Mouse (Mus musculus): ENCODE measurements around the gene Irgm1. TPM values are rescaled to one million over a fixed set of nuclear protein-coding genes. Genes with fewer than 3 reads are reported as not detected.
"Not testable (repeated sequence)": the region's sequence is repeated elsewhere in the genome, so short reads cannot be mapped to it uniquely, and the experiment has no call there.

The Irgm1 gene
- polyA plus RNA-seq, 1 experiment from 2014 or later: 3.0 TPM

DNA sequence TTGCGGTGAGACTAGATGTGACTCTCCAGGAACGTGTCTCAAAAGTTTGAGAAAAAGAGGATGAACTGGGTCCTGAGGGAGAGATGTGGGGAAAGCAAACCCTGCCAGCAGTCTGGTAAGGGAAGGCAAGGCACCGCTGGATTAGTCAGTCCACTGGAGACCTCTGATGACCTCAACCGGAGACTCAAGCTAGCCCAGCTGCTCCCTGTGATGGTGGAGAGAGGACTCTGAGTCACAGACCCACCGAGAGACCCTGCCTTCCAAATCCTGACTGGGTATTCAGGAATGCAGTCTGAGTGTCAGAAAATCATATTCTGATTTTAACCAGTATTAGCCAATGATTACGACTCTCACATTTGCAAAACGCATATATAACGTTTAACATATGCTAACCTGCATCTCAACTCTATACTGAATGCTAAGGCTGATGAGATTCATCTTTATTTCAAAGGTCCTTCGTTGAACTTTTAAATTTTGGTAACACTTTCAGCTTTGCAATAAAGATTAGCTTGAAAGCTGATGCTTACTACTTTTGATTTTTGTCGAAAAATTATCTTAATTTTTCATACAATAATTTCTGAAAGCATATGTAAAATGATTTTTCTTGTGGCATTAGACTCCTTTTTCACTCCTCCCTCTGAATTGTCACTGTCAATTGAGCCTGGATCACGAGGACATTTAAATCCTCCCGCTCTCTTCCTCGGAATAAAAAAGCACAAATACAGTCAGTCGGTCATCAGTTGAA, 48.5 kb downstream of the Irgm1 start:
- H3K27me3 ChIP-seq (ENCODE audit: insufficient read depth, poor library complexity, severe bottlenecking): peaks cover 11% of the 10 kb centered on the region
- peak overlapping the region; percentile 56 for H3K4me3 ChIP-seq
- no peaks in the 10 kb centered on the region for H3K36me3 ChIP-seq
- no peaks in the 10 kb centered on the region for H3K9me3 ChIP-seq
- 39% methylated on average over 14 of the region's 14 CpGs for WGBS
- DNase-seq (ENCODE audit: low spot score): no peak
- no peak overlapping the region for H3K27ac ChIP-seq
- no peaks in the 10 kb centered on the region; the same call in 1 of the 2 replicates for H3K4me1 ChIP-seq

DNA sequence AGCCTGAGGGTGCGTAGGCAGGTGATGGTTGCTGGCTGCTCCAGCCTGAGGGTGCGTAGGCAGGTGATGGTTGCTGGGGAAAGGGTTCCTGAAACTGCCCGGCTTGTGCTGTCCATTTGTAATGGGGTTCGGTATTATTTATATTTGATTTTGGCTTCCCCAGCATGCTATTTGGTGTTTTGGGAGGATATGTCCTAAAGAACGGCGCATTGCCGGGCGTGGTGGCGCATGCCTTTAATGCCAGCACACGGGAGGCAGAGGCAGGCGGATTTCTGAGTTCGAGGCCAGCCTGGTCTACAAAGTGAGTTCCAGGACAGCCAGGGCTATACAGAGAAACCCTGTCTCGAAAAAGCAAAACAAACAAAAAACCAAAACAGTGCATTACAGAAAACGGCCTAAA, 50.2 kb downstream of the Irgm1 start:
- 75% methylated on average over 14 of the region's 14 CpGs for WGBS
- H3K9me3 ChIP-seq; H3K27ac ChIP-seq; H3K36me3 ChIP-seq; H3K4me1 ChIP-seq; H3K4me3 ChIP-seq; DNase-seq (ENCODE audit: low spot score): not testable (repeated sequence)
- peaks cover 11% of the 10 kb centered on the region for H3K27me3 ChIP-seq (ENCODE audit: insufficient read depth, poor library complexity, severe bottlenecking)

DNA sequence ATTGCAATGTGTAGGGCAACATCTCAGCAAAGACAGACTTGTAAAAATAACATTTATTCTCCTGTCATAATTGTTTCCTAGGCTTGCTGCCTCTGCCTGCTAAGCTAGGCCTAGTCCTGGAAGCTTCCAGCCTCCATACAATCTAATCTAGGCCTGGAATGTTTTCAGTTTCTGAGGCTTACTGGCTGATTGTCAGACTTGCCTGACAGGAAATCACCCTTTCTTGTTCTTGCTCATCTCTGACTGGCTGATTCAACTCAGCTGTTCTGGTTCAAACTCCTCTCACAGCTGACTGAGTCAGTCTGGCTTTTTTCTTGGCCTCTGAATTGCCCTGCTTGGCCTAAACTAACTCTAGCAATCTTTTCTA, 51.2 kb downstream of the Irgm1 start:
- no peak for DNase-seq (ENCODE audit: low spot score)
- Histone ChIP-seq H3K9me3 (no peaks in the 10 kb centered on the region), H3K4me3 (no peak overlapping the region), H3K27me3 (ENCODE audit: insufficient read depth, poor library complexity, severe bottlenecking) (peaks cover 11% of the 10 kb centered on the region), H3K27ac (0 out of 2 replicates have a peak overlapping the region, but pooled peaks have one; percentile 29), H3K4me1 (peaks cover 12% of the 10 kb centered on the region), H3K36me3 (peaks cover 5% of the 10 kb centered on the region; the same call in 1 of the 2 replicates)

- Histone ChIP-seq H3K4me1 (peaks cover 15% of the 10 kb centered on the region), H3K27ac (no peak overlapping the region), H3K36me3 (peaks cover 10% of the 10 kb centered on the region; the same call in 1 of the 2 replicates), H3K9me3 (no peaks in the 10 kb centered on the region), H3K27me3 (ENCODE audit: insufficient read depth, poor library complexity, severe bottlenecking) (peaks cover 7% of the 10 kb centered on the region), H3K4me3 (no peak overlapping the region)
- no peak for DNase-seq (ENCODE audit: low spot score)
- WGBS: 63% methylated on average over 7 of the region's 7 CpGs
These were observed 51.7 kb downstream of the Irgm1 start for GRCm38 (mm10) chr11:48819614-48820307.

- under 1% methylated on average over 16 of the region's 16 CpGs for WGBS
- peaks cover 15% of the 10 kb centered on the region; the same call in 1 of the 2 replicates for H3K36me3 ChIP-seq
- H3K27me3 ChIP-seq (ENCODE audit: insufficient read depth, poor library complexity, severe bottlenecking): no peaks in the 10 kb centered on the region
- H3K4me1 ChIP-seq: peaks cover 15% of the 10 kb centered on the region
- DNase-seq (ENCODE audit: low spot score): peak; percentile 91
- H3K4me3 ChIP-seq: peak overlapping the region; percentile 95
- H3K27ac ChIP-seq: peak overlapping the region; percentile 97; the same call in 1 of the 2 replicates
- H3K9me3 ChIP-seq: no peaks in the 10 kb centered on the region
These were observed 53.1 kb downstream of the Irgm1 start for GRCm38 (mm10) chr11:48818346-48818745.

GRCm38 (mm10) chr11:48817794-48818193, 53.7 kb downstream of the Irgm1 start:
- Histone ChIP-seq H3K9me3 (no peaks in the 10 kb centered on the region), H3K27me3 (ENCODE audit: insufficient read depth, poor library complexity, severe bottlenecking) (no peaks in the 10 kb centered on the region), H3K4me1 (peaks cover 15% of the 10 kb centered on the region), H3K36me3 (peaks cover 20% of the 10 kb centered on the region; the same call in 1 of the 2 replicates), H3K27ac (peak overlapping the region; percentile 97), H3K4me3 (peak overlapping the region; percentile 95)
- DNase-seq (ENCODE audit: low spot score): no peak
- WGBS: 9% methylated on average over 9 of the region's 9 CpGs

- Histone ChIP-seq H3K4me1 (peaks cover 15% of the 10 kb centered on the region), H3K4me3 (peak within 1 kb of the TSS; percentile 95), H3K9me3 (no peaks in the 10 kb centered on the region), H3K36me3 (peaks cover 27% of the 10 kb centered on the region), H3K27me3 (ENCODE audit: insufficient read depth, poor library complexity, severe bottlenecking) (no peaks in the 10 kb centered on the region), H3K27ac (peak within 1 kb of the TSS; percentile 97)
- WGBS: under 1% methylated on average over 73 of the region's 77 CpGs
- DNase-seq (ENCODE audit: low spot score): peak; percentile 99
These were observed 54.5 kb downstream of the Irgm1 start, which contains the start of gene Trim41 for GRCm38 (mm10) chr11:48816800-48817665. Trim41 (minus strand) TSS chr11:48817353.

- WGBS: 5% methylated on average over 23 of the region's 23 CpGs
- peaks cover 34% of the 10 kb centered on the region for H3K36me3 ChIP-seq
- H3K9me3 ChIP-seq: no peaks in the 10 kb centered on the region
- DNase-seq (ENCODE audit: low spot score): peak; percentile 86
- H3K4me1 ChIP-seq: peaks cover 15% of the 10 kb centered on the region
- H3K27me3 ChIP-seq (ENCODE audit: insufficient read depth, poor library complexity, severe bottlenecking): no peaks in the 10 kb centered on the region
- H3K27ac ChIP-seq: peak overlapping the region; percentile 97
- peak overlapping the region; percentile 95 for H3K4me3 ChIP-seq
These were observed 55.2 kb downstream of the Irgm1 start for GRCm38 (mm10) chr11:48816281-48816781.

- Histone ChIP-seq H3K27ac (peak overlapping the region; percentile 97; the same call in 1 of the 2 replicates), H3K4me3 (peak overlapping the region; percentile 95), H3K4me1 (peaks cover 15% of the 10 kb centered on the region), H3K36me3 (peaks cover 39% of the 10 kb centered on the region), H3K27me3 (ENCODE audit: insufficient read depth, poor library complexity, severe bottlenecking) (no peaks in the 10 kb centered on the region), H3K9me3 (no peaks in the 10 kb centered on the region)
- DNase-seq (ENCODE audit: low spot score): no peak
- WGBS: 79% methylated on average over 16 of the region's 16 CpGs
These were observed 55.6 kb downstream of the Irgm1 start for GRCm38 (mm10) chr11:48815851-48816250.

GRCm38 (mm10) chr11:48813782-48814181, 57.7 kb downstream of the Irgm1 start:
- Histone ChIP-seq H3K27me3 (ENCODE audit: insufficient read depth, poor library complexity, severe bottlenecking) (no peaks in the 10 kb centered on the region), H3K9me3 (no peaks in the 10 kb centered on the region), H3K4me3 (no peak overlapping the region), H3K4me1 (peaks cover 15% of the 10 kb centered on the region), H3K36me3 (peaks cover 58% of the 10 kb centered on the region), H3K27ac (no peak overlapping the region)
- no peak for DNase-seq (ENCODE audit: low spot score)

Measured in heart, embryonic 10.5 days (tissue).